Mouse (Mus musculus) heart, adult 18-20 months (tissue): ENCODE measurements around the gene Dpp4. TPM values are rescaled to one million over a fixed set of nuclear protein-coding genes. Genes with fewer than 3 reads are reported as not detected.

ENCODE experiments used
- DNase-seq, 2 experiments: peaks; one replicate each; pipeline ENCODE4 v3.0.0; 2021 to 2022; ENCODE audit warnings: mixed read lengths in 1 of 2
- total RNA-seq, 2 experiments: library from RNA; stranded (reverse); gene quantifications; 2 replicates each; pipeline ENCODE4 v1.2.3; 2021

Gene Dpp4
- total RNA-seq, 2 experiments from 2014 or later: 2.3 to 5.1 TPM

DNA sequence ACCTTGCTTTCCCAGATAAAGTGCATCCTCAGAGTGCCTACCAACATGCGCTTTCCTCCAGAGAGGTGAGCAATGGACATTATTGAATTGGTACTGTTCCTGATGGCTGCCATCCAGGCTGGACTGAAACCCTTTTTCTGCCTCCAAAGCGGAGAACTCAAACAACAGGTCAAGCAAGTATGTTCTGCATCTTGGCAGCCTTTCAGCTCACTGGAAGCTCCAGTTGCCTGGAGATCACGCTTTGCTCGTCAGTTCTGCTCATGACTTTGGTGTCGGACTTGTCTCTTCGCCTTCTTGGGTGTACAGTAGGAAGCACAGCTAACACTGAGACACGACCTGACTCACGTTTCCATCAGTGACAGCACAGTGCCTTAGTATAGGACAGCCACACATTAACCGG is 49.8 kb downstream of the Dpp4 start:
- no peak for DNase-seq

DNA sequence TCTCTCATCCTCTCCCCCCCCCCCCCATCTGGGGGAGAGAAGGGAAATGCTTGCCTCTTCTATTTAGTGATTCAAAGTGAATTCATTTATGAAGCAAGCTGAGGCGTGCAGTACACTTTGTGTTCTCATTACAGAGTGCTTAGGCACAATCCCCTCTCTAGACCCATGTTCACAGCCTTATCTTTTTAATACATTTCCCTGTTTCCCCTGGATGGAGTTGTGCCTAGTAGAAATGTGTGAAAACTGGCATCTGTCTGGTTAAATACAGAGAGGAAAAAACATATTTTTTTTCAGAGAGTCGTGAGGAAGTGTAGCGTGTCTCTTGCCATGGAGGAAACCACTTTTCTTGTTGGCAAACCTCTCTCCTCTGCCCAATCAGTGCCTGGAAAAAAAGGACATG is 50.5 kb downstream of the Dpp4 start:
- DNase-seq: no peak

DNA sequence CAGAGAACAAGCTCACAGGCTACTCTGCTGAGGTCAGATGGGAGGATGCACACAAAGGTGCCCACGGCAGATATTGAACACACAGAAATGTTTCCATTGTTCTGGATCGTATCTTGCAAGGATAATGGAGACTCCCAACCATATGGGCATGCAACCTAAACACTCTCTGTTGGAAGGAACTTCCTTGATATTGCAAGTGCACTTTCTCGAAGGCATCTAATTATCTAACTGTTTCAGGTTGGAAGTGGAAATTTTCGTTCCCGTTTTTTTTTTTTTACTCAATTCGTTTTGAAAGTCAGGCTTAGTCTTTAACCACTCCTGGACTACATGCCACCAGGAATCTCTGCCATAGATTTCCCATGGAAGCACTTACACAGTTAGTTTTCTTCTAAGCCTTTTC is 51.2 kb downstream of the Dpp4 start:
- no peak for DNase-seq

DNA sequence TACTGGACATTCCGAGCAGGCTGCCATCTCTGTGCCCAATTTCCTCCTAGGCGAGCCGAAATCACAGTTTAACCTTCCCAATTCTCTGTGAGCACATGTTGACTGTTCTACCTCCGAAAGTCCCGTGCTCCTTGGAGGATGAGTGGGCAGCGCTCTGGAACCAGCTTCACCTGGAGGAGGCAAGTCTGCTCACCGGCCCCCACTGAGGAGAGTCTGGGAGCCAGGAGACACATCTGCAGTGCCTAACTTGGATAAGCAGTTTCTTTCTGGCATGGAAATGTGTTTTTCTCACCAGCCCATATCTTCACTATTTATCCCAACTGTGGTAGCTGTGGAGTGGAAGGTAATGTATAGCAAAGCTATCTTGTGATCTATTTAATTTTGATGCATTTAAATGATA is 54.8 kb downstream of the Dpp4 start:
- no peak for DNase-seq

DNA sequence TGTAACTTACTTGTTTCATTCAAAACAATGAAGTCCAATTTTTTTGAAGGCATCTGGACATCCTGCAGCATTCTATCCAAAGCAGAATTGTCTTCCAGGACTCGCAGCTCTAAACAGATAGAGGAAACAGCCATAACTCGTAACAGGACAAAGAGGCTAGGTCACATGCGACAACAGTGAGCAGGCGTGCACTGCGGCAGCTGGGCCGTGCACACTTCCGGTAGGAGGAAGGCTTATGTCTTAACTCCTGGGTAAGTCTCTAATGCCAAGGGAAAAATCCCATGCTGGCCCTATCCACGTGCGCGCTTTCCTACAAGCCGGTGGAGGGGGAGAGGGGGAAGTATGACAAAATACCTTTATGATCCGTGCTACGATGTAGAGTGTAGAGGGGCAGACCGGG is 55.4 kb downstream of the Dpp4 start:
- no peak for DNase-seq

DNA sequence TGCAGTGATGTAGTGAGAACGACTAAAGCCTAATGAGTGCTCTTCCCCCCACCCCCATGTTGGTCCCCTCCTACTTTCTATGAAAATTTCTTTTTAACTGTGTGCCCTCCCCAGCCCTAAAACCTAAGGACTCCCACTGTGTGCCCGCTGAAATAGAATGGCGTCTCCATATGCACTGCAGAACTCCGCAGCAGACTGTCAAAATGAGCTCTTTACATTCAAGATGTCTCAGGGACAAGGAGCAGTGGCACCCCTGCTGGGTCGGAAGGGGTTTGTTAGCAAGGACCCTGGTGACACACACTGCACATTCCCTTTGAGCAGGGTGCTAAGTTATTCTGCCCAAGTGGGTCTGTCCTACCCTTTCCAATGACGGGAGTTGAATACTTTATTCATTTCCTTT is 56.3 kb downstream of the Dpp4 start:
- no peak for DNase-seq

DNA sequence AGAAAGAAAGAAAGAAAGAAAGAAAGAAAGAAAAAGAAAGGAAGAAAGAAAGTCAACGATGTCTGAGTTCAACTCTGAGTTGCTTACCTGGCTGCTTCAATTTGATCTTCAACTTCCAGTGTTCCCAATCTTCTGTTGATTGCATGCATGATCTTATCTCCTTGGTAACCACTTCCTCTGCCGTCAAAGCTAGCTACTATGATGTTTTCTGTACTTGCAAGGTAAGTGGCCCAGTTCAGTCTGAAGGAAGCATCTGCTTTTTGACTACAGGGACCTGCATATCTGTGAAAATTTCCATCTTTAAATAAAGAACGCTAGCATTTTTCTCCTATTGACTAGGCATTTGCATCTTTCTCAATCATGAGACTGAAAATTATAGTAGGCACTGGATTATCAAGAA is 60.0 kb downstream of the Dpp4 start:
- no peak for DNase-seq

DNA sequence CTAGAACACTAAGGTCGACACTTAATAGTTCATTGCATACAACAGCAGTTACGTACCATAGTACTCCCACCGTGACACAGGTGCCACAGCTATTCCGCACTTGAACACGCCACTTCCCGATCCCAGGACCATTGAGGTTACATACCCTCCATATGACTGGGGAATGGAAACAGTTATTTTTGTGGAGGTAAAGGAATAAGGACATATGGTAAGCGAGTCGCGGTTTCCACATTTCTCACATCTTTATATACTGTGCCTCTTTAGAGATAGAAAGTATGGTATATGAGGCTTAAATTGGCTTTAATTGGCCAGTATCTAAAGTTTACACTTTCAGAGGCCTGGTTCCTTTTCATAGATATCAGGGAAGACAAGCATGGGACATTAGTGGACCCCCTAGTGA is 64.3 kb downstream of the Dpp4 start:
- DNase-seq: no peak

DNA sequence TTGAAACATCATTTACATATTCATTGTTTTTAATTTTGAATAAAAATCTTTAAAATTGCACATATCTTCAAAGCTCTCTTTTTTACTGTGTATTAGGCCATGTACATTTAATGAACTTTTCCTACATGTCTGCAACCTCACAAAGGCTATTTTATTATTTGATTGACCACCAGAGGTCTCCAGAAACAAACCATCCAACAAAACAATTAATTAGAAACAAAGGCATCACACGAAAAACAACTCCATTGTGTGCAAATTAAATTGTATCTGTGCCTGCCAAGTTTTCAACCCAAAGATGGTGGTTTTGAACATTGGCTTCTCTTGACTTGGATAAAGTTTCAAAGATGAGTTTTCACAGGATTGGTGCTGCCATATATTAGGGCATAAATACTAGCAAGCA is 65.3 kb downstream of the Dpp4 start:
- DNase-seq: peak in 1 of 2 experiments; percentile 18

DNA sequence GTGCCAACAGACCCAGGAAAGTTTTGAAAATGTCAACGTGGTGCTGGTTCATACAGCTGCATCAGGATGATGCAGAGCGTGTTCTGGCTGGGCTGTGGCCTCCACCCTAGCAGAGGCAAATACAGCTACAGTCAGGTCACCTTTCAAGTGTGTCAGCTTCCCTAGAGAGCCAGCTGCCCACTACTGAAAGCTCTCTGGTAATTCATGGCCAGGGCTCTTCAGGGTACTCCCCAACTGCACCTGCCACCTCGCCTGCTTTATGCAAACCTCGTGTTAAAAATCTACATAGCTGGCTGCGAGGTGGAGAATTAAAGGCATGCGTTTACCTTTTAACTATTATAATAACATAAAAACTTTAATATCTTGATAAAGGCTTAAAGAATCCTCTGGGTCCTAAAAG is 67.7 kb downstream of the Dpp4 start:
- no peak for DNase-seq

DNA sequence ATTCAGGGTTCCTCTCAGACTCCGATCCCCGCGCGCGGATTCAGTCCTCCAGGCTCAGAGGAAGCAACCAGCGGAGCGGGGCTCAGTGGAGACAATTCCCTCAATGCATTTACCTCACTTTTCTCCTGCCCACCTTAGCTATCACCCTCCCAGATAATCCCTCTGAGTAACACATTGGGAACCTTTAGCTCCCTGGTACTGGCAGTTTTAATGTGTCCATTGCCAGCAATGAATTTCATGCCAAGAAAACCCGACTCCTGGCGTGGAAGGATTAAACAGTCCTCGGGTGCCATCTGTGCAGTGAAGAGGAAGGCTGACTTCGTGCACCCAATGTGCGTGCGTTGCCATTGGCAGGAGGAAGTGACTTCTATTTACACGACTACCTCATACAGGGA is 70.3 kb downstream of the Dpp4 start:
- DNase-seq: no peak

DNA sequence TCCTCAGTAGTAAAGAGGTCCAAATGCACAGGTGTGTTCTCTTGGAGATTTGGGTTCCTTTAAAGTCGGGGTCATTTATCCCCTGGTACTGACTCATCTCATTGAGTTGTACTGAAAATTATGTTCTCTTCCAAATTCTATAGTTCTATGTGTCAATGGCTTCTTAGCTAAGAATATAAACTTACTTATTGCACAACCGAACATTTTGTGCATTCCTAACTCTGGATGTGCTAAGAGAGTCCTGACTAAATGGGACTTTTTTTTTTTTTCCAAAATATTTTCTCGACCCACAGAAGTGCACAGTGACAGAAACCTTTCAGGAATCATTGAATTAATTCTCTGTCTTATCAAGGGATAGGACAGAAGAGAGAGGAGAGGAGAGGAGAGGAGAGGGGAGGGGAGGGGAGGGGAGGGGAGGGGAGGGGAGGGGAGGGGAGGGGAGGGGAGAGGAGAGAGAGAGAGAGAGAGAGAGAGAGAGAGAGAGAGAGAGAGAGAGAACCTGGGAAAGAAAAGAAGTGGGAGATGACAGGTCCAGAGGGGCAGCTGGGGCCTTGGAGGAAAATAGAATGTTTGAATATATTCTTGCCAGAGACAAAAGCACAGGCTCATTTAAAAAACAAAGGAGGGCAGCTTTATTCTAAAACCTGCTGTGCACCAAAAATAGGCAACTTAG is 70.8 kb downstream of the Dpp4 start:
- no peak for DNase-seq

DNA sequence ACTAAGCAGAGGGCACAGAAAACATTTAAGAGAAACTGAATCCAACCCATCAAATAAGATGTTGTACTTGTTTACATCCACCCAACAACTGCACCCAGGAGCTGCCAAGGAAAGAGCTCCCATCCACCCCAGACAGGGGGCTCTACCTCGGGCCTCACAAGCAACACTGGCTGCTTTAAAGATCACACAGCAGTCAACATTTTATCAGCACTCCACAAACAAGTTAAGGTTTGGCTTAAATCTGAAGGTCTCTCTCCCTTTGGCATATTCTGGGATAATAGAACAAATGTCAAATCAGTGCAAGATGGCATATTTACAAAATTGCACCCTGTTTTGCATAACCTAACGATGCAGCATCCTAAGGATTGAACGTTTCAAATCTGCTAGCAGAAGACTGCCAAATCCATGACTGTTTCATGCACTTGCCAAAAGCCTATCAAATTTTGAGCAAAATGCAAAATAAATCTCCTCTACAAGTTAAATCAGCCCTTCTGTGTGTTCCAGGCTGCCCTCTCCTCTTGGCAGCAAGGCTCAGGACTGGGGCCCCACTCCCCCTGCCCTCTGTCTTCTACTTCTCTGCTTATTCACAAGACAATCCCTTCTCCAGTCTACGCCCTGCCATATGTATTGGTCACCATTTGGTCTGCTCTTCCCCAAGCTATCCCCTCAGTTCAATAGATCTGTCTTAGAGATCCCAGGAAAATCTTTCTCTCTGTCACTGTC is 72.6 kb downstream of the Dpp4 start:
- DNase-seq: no peak

DNA sequence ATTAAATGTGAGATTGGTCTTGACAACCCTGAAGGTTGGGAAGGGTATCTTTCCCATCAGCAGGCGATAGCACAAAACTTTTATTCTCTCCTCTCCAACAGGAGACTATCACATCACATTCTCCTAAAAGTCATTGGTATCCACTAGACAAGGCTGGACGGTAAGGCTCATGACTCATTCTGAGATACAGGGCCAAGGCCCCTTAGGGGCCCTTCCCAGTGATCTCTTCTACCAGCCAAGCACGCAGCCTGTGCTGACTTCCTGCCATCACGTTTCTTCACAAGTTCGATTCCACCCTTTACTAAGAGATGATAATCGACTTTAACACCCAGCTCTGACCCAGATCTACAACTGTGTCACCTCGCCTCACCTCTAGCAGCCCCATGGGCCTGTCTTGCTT is 74.9 kb downstream of the Dpp4 start:
- no peak for DNase-seq

DNA sequence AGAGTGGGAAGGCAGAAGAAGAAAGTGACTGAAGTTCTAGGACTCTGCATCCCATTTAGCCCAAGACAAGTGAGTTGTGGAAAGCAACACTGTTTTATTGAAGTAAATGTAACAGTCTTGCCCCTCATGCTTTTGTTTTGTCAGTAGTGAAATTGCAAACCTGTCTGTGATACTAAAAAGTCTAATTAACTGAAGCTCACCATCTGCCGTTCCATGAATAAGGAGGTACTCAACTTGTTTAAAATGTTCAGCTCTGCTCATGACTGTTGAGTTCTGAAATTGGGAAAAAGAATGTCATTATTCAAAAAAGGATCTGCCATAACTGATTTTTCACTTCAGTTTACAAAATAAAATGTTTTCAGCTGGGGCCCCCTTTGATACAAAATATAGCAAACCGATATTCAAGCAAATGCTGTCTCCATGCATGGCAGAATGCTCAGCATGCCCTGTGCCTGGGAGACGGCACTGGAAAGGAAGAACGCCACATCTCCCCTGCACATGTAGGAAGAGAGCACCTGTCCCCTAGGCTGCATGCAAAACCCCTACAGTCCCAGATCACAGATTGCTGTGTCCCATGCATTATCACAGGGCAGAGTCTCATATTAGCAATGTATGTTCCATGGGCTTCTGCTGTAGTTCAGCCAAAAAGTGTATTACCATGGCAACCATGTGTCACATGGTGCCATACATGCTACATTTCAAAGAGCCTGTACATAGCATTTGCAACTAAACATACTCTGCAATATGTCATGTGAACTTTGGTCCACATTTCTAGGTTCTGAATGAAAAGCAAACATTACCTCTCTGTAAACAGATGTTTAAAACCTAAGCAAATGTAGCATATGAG is 77.4 kb downstream of the Dpp4 start:
- DNase-seq: no peak

DNA sequence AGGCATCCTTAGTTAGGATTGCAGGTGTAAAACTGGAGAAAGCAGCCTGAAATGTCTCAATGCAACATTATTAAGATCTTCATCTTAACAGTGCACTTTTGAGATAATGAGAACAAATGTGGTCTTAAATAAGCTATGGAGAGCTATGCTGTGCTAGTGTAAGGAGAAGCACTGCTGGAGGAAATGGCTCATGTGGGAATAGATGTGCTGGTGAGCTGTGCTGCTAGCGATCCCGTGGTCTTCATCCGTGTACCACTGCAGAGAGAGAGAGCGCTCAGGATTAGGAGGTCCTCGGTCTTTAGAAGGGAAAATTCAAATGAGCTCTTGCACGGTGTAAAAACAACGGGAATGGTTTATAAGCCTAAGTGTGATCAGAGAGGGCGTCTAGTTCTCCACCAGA is 79.6 kb downstream of the Dpp4 start:
- no peak for DNase-seq

DNA sequence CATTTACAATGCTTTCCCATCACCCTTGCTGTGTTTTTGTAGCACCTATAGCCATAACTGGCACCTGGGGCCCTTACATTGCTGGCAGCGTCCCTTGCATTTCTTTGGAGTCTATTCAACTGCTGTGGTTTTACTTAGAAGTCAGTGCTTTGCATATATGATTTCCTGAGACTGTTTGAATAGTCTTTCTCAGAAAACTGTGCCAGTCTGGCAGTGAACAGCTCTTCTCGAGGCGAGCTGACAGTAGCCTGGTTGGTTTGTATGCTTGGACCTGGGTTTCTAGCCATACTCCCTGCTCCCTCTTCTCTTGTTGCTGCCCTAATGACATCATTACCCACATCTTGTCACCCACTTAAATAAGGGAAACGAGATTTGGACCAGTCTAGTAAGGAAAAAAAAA is 80.1 kb downstream of the Dpp4 start:
- DNase-seq: no peak

DNA sequence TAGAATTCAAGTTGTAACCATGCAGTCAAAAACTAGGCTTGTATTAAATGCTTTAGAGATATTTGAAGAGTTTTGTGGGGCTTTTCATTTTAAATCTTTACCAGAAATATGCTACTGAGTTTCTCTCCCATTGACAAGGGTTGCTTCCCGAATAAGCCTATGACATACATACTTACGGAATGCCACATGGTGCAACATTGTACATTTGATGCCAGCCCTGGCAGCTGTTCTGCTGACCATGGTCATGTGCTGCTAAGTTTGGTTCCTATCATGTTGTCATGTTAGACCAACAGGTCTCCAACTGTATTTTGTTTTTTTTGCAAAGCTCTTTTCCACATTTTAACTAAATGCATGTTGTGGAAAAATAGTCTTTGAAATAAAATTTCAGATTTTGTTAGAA is 86.6 kb downstream of the Dpp4 start:
- peak; percentile 63 to 69 for DNase-seq

DNA sequence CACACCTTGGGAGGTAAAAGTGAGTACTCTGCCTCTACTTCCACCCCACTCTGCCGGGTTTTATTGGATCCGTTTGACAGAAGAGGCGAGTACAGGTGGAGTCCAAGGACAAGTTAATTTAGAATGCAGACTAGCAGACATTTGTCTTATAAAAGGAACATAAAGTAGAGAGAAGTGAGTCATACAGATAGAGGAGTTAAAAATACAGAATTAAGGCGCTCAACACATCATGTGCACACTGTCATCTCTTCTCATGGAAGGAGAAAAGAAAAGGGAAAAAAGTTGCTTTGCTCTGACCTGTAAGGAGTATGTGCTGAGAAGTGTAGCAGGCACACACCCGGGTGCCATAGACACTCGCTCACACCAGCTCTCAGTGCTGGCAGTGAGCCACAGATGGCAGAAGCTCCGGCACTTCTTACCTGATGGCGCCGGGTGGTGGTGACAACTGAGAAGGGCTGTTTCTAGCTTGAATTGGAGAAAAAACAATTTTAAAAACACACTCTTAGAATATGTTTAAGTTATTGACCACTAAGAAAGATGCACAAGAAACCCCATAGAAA is 88.9 kb downstream of the Dpp4 start:
- peak; percentile 5 to 27 for DNase-seq

DNA sequence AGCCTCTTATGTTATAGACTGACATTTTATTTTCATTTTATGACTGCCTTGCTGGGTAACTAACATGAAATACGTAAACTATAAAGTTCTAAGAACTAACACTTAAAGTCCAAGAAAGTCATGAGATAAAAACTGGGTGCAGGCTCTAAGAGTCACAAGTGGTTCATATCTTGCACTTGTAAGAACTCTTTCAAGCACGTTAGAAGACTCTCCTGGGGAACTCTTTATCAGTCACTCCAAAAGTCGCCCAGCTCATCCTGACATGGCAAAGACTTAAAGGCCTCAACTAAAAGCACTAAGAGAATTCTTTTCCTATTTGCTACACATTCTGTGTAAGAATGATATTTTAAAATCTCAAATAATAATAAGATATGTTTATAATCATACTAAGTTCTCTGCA is 92.5 kb downstream of the Dpp4 start:
- DNase-seq: no peak

DNA sequence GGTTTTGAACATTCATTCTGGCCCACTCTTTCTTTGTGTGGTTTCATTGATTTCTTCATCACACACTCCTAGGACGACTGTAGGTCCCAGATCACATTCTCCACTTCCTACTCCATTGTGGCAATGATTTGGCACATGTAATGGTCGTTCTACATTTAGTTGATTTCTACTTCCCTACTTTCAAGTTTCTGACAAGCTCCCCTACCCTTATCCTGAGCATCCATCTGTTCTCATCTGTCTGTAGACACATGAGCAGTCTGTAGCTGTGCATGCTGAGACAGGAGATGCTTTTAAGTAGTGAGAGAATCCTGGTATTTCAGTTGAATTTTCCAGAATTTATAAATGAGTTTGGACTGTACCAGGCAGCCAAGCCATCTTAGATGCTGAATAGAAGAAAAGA is 95.1 kb downstream of the Dpp4 start:
- no peak for DNase-seq

DNA sequence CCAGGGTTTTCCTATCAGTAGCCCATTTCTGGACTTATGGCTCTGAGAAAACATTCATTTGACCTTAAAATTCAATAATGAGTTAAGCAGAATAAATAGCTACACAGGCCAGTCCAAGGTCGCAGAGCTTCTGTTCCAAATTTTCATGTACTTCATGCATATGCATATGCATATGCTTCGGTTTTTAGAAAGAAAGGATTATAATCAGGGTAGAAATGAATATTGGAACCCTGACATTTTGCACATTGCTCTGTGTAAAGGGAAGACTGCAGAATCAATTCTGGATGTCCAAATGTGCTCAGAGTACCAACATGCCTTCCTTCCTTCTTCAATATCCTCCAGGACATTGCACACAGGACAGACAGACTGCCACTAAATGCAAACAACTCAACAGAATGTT is 104.6 kb downstream of the Dpp4 start:
- DNase-seq: no peak

DNA sequence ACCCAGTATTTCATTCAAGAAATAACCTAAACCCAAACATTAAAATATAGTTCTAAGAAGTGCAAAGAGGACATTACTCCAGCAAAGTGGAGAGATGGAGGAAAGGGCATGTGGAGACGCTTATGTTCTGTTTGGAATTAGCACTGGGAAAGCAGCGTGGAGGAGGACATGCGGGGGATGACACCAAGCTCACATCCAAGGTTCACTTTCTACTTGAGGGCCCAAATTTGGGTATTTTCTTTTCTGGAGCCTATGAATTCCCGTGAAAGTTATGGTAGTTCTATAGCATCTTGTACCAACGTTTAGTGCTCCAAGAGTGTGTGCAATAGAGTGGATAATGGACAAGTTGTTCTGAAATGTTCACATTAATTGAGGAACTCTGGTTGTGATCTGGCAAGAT is 105.1 kb downstream of the Dpp4 start:
- no peak for DNase-seq
